Mouse (Mus musculus) lung, adult 2 months (tissue): ENCODE results near the gene Epb41.

Experiments
- CTCF ChIP-seq: fragments of 200-500 bp; IDR thresholded peaks from 2 replicates; pipeline ENCODE4 v1.5.1; 2011; ENCODE audit warnings: mild to moderate bottlenecking, low read length, control low read depth; ENCODE audit not compliant: insufficient read depth
- POLR2A ChIP-seq: fragments of 200-500 bp; IDR thresholded peaks from 2 replicates; pipeline ENCODE4 v1.6.1; 2011; ENCODE audit warnings: low read depth, mild to moderate bottlenecking, control low read depth, low read length, borderline replicate concordance; ENCODE audit errors: extremely low read depth

- no peak for TF ChIP-seq CTCF
- TF ChIP-seq POLR2A = no peak
Measured at GRCm38 (mm10) chr4:131901090-131901489, 174.0 kb downstream of the Epb41 start.
